Mouse (Mus musculus) lung, postnatal 0 days (tissue): Measurements from ENCODE around the gene Snx10.

Experiments
- CTCF ChIP-seq: IDR thresholded peaks from 2 replicates; pipeline ENCODE4 v1.5.1; 2016; ENCODE audit warnings: antibody characterized with exemption, mild to moderate bottlenecking
- EP300 ChIP-seq: IDR thresholded peaks from 2 replicates; pipeline ENCODE4 v1.6.1; 2016; ENCODE audit warnings: antibody characterized with exemption, mild to moderate bottlenecking, control low read depth

- TF ChIP-seq CTCF = peak; percentile 90
- no peak for TF ChIP-seq EP300
Observed at GRCm38 (mm10) chr6:51585980-51586379, 62.3 kb downstream of the Snx10 start.
